Mouse (Mus musculus) ovary, adult 10 weeks (tissue): Measurements from ENCODE around the gene Kcnip4. TPM values are rescaled to one million over a fixed set of nuclear protein-coding genes. Genes with fewer than 3 reads are reported as not detected.

ENCODE experiments used
- polyA plus RNA-seq: library from polyadenylated mRNA; stranded (reverse); fragments of 350-450 nt; fragmentation: Illumina TruSeq; extraction: RNeasy Lipid Tissue Mini Kit (QIAGEN cat#74804); gene quantifications from one replicate; pipeline ENCODE4 v1.2.3, GENCODE M21; 2014

The Kcnip4 gene
- 1.3 TPM for polyA plus RNA-seq

DNA sequence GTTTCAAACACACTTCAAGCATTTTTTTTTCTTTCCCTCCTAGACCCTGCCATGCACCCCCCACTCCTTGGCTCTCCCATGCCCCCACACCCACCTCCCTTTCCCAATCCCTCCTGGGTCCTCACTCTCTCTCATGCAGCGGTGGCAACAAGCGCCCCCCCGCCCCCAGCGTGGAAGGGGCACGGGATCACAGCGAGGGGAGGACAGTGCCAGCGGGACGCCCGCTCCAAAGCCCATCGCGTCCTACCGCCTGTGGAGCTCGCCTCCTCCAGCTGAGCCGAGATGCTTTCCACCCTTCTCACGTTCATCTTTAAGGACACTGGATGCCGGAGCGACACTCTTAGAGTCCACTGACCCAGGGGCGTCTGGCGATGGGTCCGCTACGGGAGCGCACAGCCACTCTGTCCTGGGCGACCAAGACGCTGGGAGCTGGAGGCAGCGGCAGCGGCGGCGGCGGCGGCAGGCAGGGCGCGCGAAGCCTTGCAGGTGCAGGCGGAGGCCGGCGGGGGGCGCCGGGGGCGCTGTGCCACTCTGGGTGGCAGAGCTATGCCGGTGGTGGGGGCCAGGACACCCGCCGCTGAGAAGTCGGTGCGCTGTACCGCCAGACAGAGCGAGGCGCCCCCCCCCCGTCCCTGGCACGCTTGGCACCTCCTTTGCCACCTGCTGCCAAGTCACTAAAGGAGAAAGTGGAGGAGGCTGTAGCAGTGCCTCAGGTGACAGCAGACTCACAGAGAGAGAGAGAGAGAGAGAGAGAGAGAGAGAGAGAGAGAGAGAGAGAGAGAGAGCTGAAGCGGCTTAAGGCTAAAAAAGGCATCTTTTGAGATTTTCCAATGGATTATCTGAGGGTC, at the start of gene Kcnip4:
Kcnip4 (minus strand) TSS at position 514 of the 848 bp plus-strand sequence.

